Mouse (Mus musculus) testis, adult 2 months (tissue): ENCODE data around the gene Agpat3. TPM values are rescaled to one million over a fixed set of nuclear protein-coding genes. Genes with fewer than 3 reads are reported as not detected.
A peak's percentile ranks its signal among the peaks of the same experiment; 100 is the strongest.

Experiments used
- H3K27ac ChIP-seq: fragments of 200-500 bp; 2 replicates; pipeline ENCODE4 v1.5.1; 2012; ENCODE audit warnings: low read depth, low read length; ENCODE audit not compliant: control insufficient read depth, insufficient read depth
- H3K27me3 ChIP-seq: fragments of 200-500 bp; 2 replicates; pipeline ENCODE4 v1.6.1; 2012; ENCODE audit warnings: mild to moderate bottlenecking, low read length, moderate library complexity; ENCODE audit not compliant: control insufficient read depth, insufficient read depth
- H3K36me3 ChIP-seq: fragments of 200-500 bp; 2 replicates; pipeline ENCODE4 v1.6.1; 2012; ENCODE audit warnings: mild to moderate bottlenecking, low read length; ENCODE audit not compliant: control insufficient read depth, insufficient read depth
- H3K4me1 ChIP-seq: fragments of 200-500 bp; 2 replicates; pipeline ENCODE4 v1.6.1; 2012; ENCODE audit warnings: low read length; ENCODE audit not compliant: control insufficient read depth, insufficient read depth
- H3K4me3 ChIP-seq: fragments of 200-500 bp; 2 replicates; pipeline ENCODE4 v1.5.1; 2012; ENCODE audit warnings: low read depth, mild to moderate bottlenecking, low read length, moderate library complexity, mixed read lengths; ENCODE audit not compliant: control insufficient read depth
- CTCF ChIP-seq: fragments of 200-500 bp; IDR thresholded peaks from 2 replicates; pipeline ENCODE4 v1.5.1; 2012; ENCODE audit warnings: low read depth, mild to moderate bottlenecking, inconsistent platforms, low read length, moderate library complexity; ENCODE audit not compliant: control insufficient read depth, insufficient read depth, insufficient replicate concordance
- POLR2A ChIP-seq: fragments of 200-500 bp; IDR thresholded peaks from 2 replicates; pipeline ENCODE4 v1.6.1; 2012; ENCODE audit warnings: low read depth, mild to moderate bottlenecking, inconsistent platforms, low read length, moderate library complexity; ENCODE audit not compliant: control insufficient read depth
- polyA plus RNA-seq: library from polyadenylated mRNA; depleted of rRNA; stranded (reverse); fragments of >200 nt; gene quantifications from 2 replicates; pipeline ENCODE4 v1.2.3, GENCODE M21; 2012

Gene Agpat3
- polyA plus RNA-seq, 1 experiment: 1,109 TPM

DNA sequence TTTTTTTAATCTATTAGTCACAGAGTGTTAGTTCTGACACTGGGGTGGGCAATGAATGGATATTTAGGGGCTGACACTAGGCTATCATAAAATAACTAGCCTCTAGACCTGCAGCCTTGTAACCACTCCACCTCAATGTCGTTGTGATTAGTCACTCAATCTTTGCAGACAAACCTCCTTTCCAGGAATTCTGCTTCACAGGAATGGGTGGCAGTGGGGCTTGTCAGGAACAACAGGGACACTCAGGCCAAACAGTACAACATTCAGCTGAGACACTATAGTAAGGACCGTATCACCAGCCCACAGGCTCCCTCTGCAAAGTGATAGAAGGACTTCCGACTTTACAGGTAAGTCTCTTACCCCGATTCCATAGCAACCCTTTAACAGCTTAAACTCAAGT is 105.6 kb downstream of the Agpat3 start:
- Histone ChIP-seq H3K4me3 (no peak overlapping the region), H3K4me1 (peaks cover 17% of the 10 kb centered on the region), H3K27me3 (no peaks in the 10 kb centered on the region), H3K27ac (no peak overlapping the region), H3K36me3 (no peaks in the 10 kb centered on the region)
- no peak for TF ChIP-seq POLR2A
- TF ChIP-seq CTCF: no peak

- H3K27me3 ChIP-seq: no peaks in the 10 kb centered on the region
- peaks cover 17% of the 10 kb centered on the region for H3K4me1 ChIP-seq
- no peak overlapping the region; the same call in 1 of the 2 replicates for H3K27ac ChIP-seq
- no peaks in the 10 kb centered on the region for H3K36me3 ChIP-seq
- TF ChIP-seq POLR2A (no peak), CTCF (no peak)
- peak overlapping the region; percentile 99 for H3K4me3 ChIP-seq
Measured at GRCm38 (mm10) chr10:78245225-78245547, 107.1 kb downstream of the Agpat3 start.

DNA sequence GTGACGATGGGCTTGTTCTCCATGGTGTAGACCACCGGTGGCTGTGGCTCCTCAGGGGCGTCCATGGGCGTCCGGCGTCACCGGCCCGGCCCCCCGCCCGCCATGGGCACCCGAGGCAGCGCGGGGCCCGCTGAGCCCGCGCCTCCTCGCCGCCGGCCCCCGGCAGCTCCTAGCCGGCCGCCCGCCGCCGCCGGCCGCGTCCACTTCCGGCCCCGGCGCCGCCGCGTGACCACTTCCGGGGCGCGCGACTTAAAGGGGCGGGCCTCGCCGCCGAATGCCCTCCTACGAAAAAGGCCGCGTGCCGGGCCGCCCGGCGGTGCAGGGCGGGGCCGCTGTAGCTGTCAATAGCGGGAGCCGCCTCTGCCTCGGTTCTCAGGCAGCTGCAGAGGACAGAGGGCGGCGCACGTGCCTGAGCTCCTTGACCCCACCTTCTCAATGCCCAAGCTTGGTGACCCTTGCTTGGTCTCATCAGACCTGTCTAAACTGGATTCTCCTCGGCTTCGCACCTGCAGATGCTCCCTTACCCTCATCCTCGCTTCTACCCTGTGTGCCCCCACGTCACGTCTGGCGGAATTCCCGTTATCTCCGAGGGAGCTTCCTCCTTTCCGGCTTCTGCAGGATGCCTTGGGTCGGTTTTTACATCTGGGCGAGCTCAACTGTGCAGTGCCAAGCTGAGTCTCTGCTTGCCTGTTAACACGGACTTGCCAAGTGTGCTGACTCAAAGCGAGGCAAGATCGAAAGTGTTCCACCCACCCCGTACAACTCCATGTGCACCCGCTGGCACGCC is 107.7 kb downstream of the Agpat3 start, which contains the start of gene Trappc10:
Trappc10 (minus strand) TSS at position 204 of the 787 bp plus-strand sequence.
- H3K4me1 ChIP-seq: peaks cover 17% of the 10 kb centered on the region
- no peaks in the 10 kb centered on the region for H3K36me3 ChIP-seq
- TF ChIP-seq CTCF (peak; percentile 1; the same call in 1 of the 2 replicates), POLR2A (peak; percentile 31; the same call in 1 of the 2 replicates)
- no peaks in the 10 kb centered on the region for H3K27me3 ChIP-seq
- peak within 1 kb of the TSS; percentile 63 for H3K27ac ChIP-seq
- H3K4me3 ChIP-seq: peak within 1 kb of the TSS; percentile 99

DNA sequence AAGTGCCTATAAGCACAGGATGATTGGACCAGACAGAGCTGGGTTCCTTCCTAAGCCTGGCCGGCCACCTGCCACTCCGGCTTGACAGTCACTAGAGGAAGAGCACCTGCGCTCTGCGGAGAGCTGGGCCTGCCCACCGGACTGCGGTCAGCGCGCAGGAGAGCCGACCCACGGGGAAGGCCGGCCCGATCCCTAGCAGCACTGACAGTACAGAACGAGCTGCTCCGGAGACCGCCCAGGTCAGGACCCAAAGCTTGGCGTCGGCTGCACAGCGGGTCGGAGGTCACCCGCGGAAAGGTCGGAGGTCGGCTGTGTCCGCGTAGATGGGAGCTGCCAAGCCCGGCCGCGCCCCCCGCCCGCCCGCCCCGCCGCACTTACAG is 108.2 kb downstream of the Agpat3 start:
- no peak for TF ChIP-seq POLR2A
- TF ChIP-seq CTCF: no peak
- H3K4me1 ChIP-seq: peaks cover 17% of the 10 kb centered on the region
- peak overlapping the region; percentile 37; the same call in 1 of the 2 replicates for H3K27ac ChIP-seq
- H3K4me3 ChIP-seq: peak overlapping the region; percentile 99
- H3K36me3 ChIP-seq: no peaks in the 10 kb centered on the region
- no peaks in the 10 kb centered on the region for H3K27me3 ChIP-seq

GRCm38 (mm10) chr10:78238926-78239325 is 113.4 kb downstream of the Agpat3 start:
- H3K36me3 ChIP-seq: no peaks in the 10 kb centered on the region
- TF ChIP-seq POLR2A (no peak), CTCF (no peak)
- no peaks in the 10 kb centered on the region for H3K27me3 ChIP-seq
- peaks cover 11% of the 10 kb centered on the region for H3K4me1 ChIP-seq
- H3K27ac ChIP-seq: no peak overlapping the region
- no peak overlapping the region for H3K4me3 ChIP-seq

DNA sequence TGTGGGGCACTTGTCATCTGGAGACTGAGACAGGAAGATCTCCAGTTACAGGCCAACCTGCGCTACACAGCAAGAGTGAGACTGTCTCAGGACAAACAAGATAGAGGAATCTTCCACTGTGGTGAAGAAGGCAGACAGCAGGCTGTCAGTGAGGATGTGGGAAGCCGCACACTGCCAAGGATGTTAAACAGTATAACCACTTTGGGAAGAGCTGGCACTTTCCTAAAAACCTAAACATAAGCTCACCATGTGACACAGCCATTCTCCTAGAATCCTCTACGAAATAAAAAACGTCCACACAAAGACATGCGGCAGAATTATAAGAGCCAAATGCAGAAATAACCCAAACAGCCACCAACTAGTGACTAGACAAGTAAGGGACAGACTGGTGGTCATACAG is 114.0 kb downstream of the Agpat3 start:
- Histone ChIP-seq H3K4me1 (peaks cover 7% of the 10 kb centered on the region), H3K27me3 (no peaks in the 10 kb centered on the region), H3K36me3 (no peaks in the 10 kb centered on the region), H3K4me3 (no peak overlapping the region), H3K27ac (no peak overlapping the region)
- TF ChIP-seq CTCF: no peak
- TF ChIP-seq POLR2A: no peak

DNA sequence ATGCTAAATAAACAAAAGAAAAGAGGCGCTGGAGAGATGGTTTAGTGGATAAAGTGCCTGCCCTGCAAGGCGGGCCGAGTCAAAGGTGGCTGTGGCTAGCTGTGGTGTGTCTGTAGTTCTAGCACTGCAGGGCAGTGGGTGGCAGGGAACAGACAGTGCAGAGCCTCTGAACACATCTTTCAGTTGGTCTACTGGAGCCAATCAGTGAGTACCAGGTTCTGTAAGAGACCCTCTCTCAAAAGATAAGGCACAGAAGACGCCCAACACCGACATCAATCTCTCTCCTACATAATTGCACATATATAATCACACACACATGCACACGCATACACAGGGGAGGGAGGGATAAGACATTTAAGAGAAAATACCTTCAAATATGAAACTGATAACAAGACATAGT is 114.5 kb downstream of the Agpat3 start:
- Histone ChIP-seq H3K27ac (no peak overlapping the region), H3K36me3 (no peaks in the 10 kb centered on the region), H3K4me1 (peaks cover 3% of the 10 kb centered on the region), H3K27me3 (no peaks in the 10 kb centered on the region), H3K4me3 (no peak overlapping the region)
- TF ChIP-seq POLR2A (no peak), CTCF (no peak)
